Mouse (Mus musculus) adrenal gland, adult 8-10 months (tissue): ENCODE results near the gene Mecr. TPM values are rescaled to one million over a fixed set of nuclear protein-coding genes. Genes with fewer than 3 reads are reported as not detected.
A peak's percentile ranks its signal among the peaks of the same experiment; 100 is the strongest.

Experiments
- DNase-seq: peaks from one replicate; pipeline ENCODE4 v3.0.0; 2022
- total RNA-seq, 4 experiments: library from RNA; stranded (reverse); gene quantifications; 2 replicates each; pipeline ENCODE4 v1.2.4; 2022

Gene Mecr
- total RNA-seq, 4 experiments from 2014 or later: 62.4 to 80.1 (median 74.6) TPM

DNA sequence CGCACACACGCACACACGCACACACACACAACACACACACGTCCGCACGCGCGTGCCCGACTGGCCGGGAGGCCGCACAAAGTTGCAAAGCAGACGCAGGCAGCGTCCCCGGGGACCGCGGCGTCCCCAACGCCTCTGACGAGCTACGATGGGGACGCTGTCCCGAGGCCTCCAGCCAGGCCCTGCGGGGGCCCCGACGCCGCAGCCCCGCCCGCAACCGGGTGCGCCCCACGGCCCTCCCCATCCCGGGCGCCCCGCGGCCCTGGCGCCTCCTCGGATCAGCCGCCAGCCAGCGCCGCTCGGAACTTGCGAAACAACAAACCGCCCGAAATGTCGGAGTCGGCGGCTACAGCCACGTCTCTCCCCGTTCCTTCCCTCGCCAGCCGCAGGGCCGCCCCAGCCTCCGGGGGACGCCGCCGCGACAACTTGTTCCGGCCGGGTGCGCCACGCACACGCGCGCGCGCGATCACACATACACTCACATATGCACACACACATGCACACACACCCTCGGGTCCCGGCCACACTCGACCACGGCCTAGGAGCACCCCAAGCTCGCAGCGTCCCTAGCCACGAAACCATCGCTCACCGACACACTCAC is 6.3 kb upstream of the Mecr start:
- peak; percentile 24 for DNase-seq

DNA sequence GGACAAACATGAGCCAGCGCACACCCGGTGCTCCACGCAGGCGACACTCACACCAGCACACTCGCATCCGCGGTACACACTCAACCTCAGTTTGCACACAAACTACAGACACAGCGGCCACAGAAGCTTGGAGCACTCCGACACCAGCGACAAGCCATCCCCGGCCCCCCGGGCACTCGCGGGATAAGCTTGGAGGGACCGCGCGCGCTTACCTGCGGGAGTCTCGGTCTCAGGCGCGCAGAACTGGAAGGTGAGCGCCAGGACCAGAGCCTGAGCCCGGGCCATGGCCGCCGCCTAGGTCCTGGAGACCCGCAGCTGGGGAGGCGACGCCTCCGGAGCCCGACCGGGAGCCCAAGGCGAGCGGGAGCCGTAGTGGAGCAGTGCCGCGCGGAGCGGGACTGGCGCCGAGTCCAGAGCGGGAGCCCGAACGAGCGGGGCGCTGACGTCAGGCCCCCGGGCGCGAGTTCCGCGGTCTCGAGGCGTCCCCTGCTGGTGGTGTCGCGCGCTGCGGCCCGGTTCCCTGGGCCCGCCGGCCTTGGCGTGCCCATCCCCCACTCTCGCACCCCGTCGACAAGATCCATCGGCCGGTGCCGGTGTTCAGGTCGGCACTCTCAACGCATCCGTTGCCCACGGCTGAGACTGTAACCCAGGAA is 5.3 kb upstream of the Mecr start, which contains the start of gene Ptpru:
Gene Ptpru, minus strand, starts transcription at position 417 of the 653 bp plus-strand sequence.
- DNase-seq: peak; percentile 77

GRCm38 (mm10) chr4:131845991-131846778 is 2.9 kb downstream of the Mecr start:
- no peak for DNase-seq

- no peak for DNase-seq
Measured at GRCm38 (mm10) chr4:131848082-131848481, 4.8 kb downstream of the Mecr start.

- DNase-seq: no peak
Measured at GRCm38 (mm10) chr4:131849986-131850638, 6.8 kb downstream of the Mecr start.

GRCm38 (mm10) chr4:131854950-131855349 is 11.7 kb downstream of the Mecr start:
- no peak for DNase-seq

- peak; percentile 65 for DNase-seq
Measured at GRCm38 (mm10) chr4:131860492-131861340, 17.4 kb downstream of the Mecr start.

- DNase-seq: no peak
Measured at GRCm38 (mm10) chr4:131861341-131861739, 18.1 kb downstream of the Mecr start.

DNA sequence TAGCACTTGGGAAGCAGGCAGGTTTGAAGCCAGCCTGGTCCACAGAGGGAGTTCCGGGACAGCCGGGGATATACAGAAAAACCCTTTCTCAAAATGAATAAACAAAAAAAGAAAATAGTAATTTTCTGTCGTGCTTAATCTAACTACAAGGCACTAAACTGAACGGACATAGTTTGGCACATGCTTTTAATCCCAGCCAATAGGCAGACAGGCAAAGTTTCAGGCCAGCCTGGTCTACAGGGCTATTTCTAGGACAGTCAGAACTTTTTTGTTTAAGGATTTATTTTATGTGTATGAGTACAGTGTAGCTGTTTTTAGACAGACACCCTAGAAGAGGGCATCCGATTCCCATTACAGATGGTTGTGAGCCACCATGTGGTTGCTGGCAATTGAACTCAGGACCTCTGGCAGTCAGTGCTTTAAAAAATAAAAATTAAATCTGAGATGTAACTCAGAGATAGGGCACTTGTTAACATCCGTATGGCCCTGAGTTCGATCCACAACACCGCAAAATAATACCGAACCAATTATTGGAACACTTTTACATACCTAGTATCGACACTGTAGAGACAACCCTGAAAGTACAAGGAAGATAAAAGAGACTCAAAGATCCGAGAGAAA is 29.5 kb downstream of the Mecr start:
- DNase-seq: no peak

- peak; percentile 90 for DNase-seq
Measured at GRCm38 (mm10) chr4:131873293-131874168, 30.3 kb downstream of the Mecr start, which contains the start of gene Srsf4. Gene Srsf4, plus strand, starts transcription at chr4:131873617.

DNA sequence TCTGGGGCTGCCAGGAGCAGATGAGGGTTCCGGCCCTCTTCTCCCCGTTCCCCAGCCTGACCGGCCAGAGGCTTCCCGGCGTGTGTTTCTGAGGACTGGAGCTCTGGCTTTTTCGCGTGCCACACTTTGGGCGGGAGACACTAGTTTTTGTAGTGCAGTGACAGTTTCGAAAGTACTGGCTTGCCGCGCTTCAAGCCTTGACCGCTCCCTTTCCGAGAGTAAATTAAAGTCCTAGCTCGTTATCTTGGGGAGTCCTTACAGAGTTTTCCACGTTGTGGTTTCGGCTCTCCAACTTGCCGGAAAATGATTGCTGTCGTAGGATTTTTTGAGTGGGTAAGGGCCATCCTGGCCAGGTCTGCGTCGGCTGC is 30.9 kb downstream of the Mecr start:
- DNase-seq: no peak

GRCm38 (mm10) chr4:131874567-131874966 is 31.3 kb downstream of the Mecr start:
- no peak for DNase-seq

GRCm38 (mm10) chr4:131875242-131875641 is 32.0 kb downstream of the Mecr start:
- DNase-seq: no peak

- DNase-seq: no peak
Measured at GRCm38 (mm10) chr4:131876836-131877235, 33.6 kb downstream of the Mecr start.

GRCm38 (mm10) chr4:131879692-131880091 is 36.4 kb downstream of the Mecr start:
- no peak for DNase-seq

DNA sequence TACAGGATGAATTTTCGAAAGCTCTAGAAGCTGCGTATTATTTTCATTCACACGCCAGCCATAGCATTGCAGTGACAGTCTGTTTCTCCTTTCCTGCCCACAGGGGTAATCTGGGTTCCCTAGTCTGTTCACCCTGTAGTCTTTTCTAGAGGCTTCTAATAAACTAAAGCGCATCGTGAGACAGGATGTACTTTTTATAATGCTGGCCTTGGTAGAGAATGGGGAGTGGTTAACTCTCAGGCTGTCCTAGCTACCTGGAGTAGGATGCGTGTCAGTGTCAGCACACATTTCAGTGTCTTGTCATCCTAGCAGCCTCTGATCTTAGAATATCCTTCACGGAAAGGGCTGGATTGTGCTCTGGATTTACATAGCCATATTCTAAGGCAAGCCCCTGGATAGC is 38.0 kb downstream of the Mecr start:
- DNase-seq: no peak

DNA sequence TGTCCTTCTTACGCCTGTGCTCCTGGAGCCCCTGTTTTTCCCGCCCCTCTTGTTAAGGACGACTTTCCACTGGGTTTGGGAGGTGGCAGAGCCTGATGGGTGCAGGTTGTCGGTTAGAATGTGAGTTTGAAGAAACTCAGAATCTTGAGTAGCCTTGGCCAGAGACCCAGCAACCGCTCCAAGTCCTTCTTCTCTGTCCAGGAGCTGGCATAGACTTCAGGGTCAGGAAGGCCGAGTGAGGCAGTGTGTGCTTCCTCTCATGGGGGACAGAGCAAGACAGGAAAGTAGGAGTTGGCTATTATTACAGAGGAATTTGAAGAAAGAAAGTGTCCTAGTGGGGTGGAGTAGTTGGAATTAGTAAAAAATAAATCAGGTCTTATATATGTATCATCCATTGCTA is 40.3 kb downstream of the Mecr start:
- DNase-seq: no peak

DNA sequence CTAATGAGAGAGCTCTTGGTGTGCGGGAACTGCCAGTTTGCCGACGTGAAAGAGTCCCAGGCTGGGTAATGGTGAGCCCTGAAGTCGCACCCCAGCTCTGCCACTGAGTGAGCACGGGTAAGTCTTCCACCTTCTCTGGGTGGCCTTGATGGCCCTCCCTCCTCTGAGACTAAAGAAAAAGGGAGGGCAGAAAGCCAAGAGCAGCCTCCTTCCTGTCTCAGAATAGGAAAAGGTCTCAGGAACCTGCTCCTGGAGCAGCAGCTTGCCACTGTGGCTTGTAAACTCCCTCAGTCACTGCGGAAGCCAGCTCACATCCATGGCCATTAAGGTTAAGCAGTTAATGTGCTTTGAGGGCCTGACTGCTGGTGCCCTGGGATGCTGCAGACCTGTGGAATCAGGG is 42.1 kb downstream of the Mecr start:
- peak; percentile 21 for DNase-seq

DNA sequence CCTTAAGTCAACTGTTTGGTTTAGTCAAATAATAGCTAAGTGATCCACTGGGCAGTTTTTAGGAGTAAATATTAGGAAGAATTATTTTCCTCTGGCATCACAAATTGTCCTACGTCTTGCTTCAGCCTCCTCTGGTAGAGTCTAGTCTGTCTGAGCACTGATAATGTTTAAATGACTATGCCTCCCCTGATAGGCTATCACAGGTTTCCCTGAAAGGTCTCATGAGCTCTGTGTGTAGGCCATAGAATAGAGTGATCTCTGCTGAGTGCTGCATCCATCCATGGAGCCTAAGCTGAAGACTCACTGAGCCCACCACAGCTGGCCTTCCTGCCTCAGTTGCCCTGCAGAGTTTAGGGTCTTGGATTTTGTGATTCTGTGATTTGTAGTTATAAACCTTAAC is 45.3 kb downstream of the Mecr start:
- DNase-seq: no peak

DNA sequence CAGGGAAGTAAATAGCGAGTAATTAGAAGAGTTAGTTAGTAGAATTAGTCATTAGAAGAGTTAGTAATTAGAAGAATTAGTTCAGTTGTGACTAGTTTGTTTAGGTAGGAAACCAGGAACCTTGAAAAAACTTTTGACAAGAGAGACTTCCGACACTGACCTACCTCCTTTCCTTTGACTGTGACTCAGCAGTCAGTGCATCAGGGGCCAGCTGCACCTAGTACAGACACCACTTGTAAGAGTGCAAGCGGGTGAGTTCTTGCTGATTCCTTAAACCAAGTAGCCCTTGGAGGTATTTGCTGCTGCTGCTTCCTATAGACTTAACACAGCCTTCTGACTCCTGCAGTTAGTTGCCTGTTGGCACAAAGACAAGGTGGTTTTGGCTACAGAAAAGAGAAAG is 47.4 kb downstream of the Mecr start:
- DNase-seq: no peak

DNA sequence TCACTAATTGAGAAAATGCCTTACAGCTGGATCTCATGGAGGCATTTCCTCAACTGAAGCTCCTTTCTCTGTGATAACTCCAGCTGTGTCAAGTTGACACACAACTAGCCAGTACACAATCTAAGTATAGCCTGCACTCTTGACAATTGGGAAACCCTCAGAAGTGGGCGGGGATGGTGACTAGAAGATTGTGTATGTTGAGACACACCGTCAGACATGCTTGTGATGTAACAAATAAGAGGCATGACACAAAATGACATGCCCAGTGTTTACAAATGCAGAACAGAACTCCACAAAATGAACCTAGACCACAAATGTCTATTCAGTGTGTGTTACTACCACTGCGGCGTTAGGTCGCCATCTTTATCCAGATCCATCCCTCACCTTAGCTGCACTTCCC is 53.8 kb downstream of the Mecr start:
- no peak for DNase-seq
